Mouse (Mus musculus) cerebral cortex, adult 2 months (tissue): ENCODE measurements around the gene 2310061N02Rik.

Experiments used
- WGBS: fragments of 180-500 bp; shearing (Covaris S2); methylation state at CpG from one replicate; pipeline ENCODE4 v1.1.7; 2018; 5-methylcytosine and 5-hydroxymethylcytosine counted together

Gene 2310061N02Rik

GRCm38 (mm10) chr16:88707496-88708012, at the start of gene 2310061N02Rik:
Gene 2310061N02Rik, minus strand, starts transcription at chr16:88707962.
- WGBS, result 83% methylated on average over 10 of the region's 10 CpGs

DNA sequence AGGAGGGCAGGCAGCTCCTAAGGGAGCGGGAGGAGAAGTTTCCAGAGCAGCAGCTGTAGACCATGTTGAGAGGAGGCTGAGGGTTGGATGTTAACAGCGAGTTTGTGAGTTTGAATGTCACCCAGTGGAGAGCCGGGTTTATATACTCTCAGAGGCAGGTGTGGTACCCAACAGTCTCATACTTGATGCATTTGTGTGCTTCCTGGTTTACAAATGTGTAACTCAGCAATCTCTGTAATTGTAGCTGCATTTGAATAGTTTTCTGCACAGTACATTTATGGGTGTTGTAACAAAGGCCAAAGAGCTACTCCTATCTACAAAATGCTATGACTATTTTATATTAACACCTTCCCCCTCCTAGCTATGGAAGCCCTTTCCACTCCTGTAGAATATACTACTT, 43.8 kb upstream of the 2310061N02Rik start, which contains the start of gene Krtap13:
TSS of gene Krtap13 (minus strand) at position 101 of the 400 bp plus-strand sequence.
- WGBS, result 77% methylated on average over 3 of the region's 3 CpGs

DNA sequence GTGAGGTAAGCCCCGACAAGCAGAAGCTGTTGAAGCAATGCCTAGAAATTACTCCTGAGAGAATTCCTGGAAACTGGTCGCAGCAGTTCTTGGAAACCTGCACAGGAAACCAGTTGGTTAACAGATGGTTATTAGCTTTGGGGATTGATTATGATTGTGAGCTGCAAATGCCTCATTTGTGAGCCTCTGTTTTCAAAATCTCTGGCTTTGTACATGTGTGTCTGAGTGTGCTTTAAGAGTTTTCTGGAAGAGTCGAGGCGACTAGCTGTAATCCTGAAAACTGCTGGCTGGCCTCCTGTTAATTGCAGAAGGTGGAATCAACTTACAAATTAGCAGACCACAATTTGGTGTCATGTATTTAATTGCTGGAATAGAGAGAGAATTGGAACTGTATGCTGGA, 40.2 kb upstream of the 2310061N02Rik start:
- 58% methylated on average over 4 of the region's 4 CpGs for WGBS

DNA sequence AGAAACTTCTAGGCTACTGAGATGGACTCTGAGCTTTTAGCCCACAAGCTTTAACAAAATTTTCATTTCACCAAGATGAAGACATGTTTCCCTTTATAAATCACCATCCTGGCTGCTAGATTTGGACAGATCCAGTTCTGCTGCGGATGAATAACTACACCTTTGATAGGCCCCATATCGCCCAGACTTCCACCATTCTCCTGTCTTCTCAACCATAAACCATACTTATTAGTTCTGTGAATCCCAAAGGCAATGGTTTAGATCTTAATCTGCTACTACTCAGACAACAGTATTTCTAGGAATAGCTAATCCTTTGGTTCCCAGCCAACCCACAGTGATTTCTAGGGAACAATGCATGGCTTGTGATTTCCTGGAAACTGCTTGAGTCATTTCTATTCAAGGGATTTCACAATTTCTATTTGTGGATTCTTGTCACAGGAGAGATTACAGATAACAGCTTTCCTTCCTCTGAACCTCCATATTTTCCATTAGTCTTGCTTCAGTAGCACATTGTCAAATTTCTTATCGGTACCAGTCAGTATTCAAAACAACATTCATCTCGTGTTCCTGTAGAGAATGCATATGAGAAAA, 37.1 kb upstream of the 2310061N02Rik start:
- WGBS, result 74% methylated on average over 4 of the region's 4 CpGs

- 42% methylated on average over 2 of the region's 2 CpGs for WGBS
Measured at GRCm38 (mm10) chr16:88735391-88735790, 27.6 kb upstream of the 2310061N02Rik start.

- 78% methylated on average over 4 of the region's 4 CpGs for WGBS
Measured at GRCm38 (mm10) chr16:88728812-88729275, 21.1 kb upstream of the 2310061N02Rik start, which contains the start of gene Krtap13-1. Gene Krtap13-1, plus strand, starts transcription at chr16:88728862.

- 38% methylated on average over 1 of the region's 1 CpGs for WGBS
Measured at GRCm38 (mm10) chr16:88720031-88720430, 12.3 kb upstream of the 2310061N02Rik start.

- 84% methylated on average over 6 of the region's 6 CpGs for WGBS
Measured at GRCm38 (mm10) chr16:88711245-88711644, 3.5 kb upstream of the 2310061N02Rik start.

DNA sequence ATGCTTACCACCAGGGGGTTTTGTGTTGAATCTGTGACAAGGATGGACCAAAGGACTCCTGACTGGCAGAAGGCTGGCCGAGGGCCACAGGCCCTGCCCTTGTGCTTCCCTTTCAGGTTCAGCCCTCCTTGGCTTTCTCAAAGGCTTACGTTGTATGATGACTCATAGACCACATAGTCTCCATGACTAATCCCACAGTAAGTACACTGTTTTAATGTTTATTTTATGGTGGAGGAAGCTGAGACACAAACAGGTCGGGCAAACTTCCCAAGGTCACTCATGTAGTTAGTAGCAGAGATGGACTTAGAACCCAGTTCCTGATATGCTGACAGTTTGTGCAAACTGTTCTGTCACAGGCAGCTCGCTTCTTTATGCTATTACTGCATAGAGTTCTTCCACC, 3.0 kb upstream of the 2310061N02Rik start:
- WGBS, result 75% methylated on average over 4 of the region's 4 CpGs

DNA sequence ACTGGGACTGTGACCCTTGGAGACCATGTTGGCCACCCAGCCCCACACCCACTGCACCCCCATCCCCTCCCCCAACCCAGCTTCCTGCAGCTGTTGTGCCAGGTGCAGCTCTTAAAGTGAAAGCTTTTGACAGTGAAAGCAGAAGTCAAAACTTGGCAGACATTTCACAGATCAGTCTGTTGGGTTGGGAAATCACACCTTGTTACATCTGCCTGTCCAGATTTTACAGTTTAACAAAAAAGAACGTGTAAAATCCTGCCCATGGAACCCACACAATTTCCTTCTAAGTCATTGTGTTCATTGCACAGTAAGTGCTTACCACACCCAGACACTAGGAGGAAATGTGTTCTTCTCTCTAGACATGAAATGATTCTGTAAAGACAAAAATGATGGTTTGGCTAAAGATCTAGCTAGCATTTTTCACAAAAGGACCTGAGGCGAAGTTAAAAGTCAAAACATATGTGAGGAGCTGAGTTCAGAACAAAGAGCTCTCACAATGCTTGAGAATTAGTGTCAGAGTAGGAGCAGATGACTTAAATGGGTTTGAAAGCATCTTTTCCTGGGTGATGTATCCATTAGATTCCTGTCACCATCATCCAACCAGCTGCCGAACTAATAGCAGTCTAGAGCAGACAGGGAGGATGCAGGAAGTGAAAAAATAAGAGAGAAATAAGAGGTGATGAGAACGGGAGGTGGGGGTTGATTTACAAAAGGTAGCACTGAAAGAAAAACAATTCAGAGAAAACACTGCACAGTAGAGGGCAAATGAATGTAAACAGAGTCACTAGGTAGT, 6.5 kb downstream of the 2310061N02Rik start:
- 48% methylated on average over 4 of the region's 4 CpGs for WGBS

DNA sequence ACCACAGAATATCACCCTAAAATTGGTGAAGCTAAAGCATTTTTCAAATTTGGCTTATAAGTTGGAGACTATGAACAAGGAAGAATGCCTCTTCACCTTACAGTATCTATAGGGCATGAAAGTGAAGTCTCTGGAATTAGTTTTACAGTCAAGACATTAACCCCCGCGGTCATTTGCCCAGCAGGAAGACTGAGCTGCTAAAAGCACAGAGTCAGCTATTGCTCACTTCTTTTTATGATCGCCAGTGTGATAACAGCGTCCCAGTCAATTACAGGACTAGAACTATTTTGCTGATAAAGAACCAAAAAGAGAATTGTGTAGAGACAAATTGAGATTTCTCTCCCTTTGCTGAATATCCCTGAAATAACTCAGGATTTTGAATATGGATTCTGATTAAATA, 11.5 kb downstream of the 2310061N02Rik start:
- WGBS, result 89% methylated on average over 4 of the region's 4 CpGs

GRCm38 (mm10) chr16:88681282-88681681, 26.5 kb downstream of the 2310061N02Rik start:
- WGBS, result 38% methylated on average over 2 of the region's 2 CpGs

DNA sequence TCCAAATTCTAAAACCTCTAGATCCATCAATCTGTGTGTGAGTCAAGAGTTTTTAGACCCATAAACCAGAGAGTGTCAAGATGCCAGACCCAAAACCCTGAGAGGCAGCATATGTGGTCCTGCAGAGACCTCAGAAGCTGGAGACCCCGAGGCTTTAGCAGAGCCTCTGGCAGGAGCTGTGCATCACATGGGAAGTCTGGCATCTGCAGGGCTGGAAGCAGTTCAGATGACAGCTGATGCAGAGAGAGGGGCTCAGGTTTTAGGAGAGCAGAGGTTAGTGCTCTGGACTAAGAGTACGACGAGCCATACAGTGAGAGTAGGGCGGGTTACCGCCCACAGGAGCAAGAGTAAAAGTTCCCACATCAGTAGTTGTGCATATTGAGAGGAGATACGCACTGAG, 28.7 kb downstream of the 2310061N02Rik start:
- WGBS, result 80% methylated on average over 6 of the region's 6 CpGs

GRCm38 (mm10) chr16:88671571-88671970, 36.2 kb downstream of the 2310061N02Rik start, which contains the start of gene Krtap27-1:
Gene Krtap27-1, minus strand, starts transcription at chr16:88671671.
- 89% methylated on average over 4 of the region's 4 CpGs for WGBS

- 39% methylated on average over 1 of the region's 1 CpGs for WGBS
Measured at GRCm38 (mm10) chr16:88657426-88657825, 50.3 kb downstream of the 2310061N02Rik start.
